Mouse (Mus musculus): Measurements from ENCODE around the gene D930020B18Rik. TPM values are rescaled to one million over a fixed set of nuclear protein-coding genes. Genes with fewer than 3 reads are reported as not detected.

Gene D930020B18Rik
- total and polyA plus RNA-seq, 3 experiments = not detected

- in situ Hi-C loops (cut with MboI; ENCODE audit: low pct_ligation_motif_present, low pct_unique_long_range_greater_than_20kb, low sequenced_read_pairs) (no loop called here), dilution Hi-C loops (cut with MboI; ENCODE audit: extremely low pct_ligation_motif_present, extremely low pct_unique_long_range_greater_than_20kb, low sequenced_read_pairs) (no loop called here)
- Histone ChIP-seq H3K4me2 (ENCODE audit: insufficient read depth, low read depth, poor library complexity, severe bottlenecking) (no peak overlapping the region), H3K79me2 (replicated peaks; ENCODE audit: control insufficient read depth, extremely low read depth, insufficient read depth, poor library complexity, severe bottlenecking) (no peaks in the 10 kb centered on the region), H3K27ac (ENCODE audit: insufficient read depth, low read depth) (no peak overlapping the region), H3K4me3 (replicated peaks in 1 of 3; ENCODE audit: low read depth in 2 of 3, low read length in 2 of 3, poor library complexity in 1 of 3) (no peak overlapping the region), H3K36me3 (replicated peaks in 1 of 2; ENCODE audit: control insufficient read depth in 1 of 2, insufficient read depth in 1 of 2, low read length in 1 of 2) (no peaks in the 10 kb centered on the region), H3K27me3 (replicated peaks) (no peaks in the 10 kb centered on the region), H3K4me1 (ENCODE audit: control insufficient read depth in 1 of 2, insufficient read depth in 2 of 2) (peaks cover 0 to 2% of the 10 kb centered on the region in 2 experiments; a peak in 1 of 4 replicates), H3K9me3 (replicated peaks; ENCODE audit: low read length) (no peaks in the 10 kb centered on the region), H3K9ac (ENCODE audit: insufficient read depth, low read depth) (no peak overlapping the region)
- no peak for DNase-seq (ENCODE audit: extremely low read depth)
- TF ChIP-seq ELF1 (IDR thresholded peaks at IDR 0.05; ENCODE audit: low read depth, low read length) (no peak), MAZ (IDR thresholded peaks at IDR 0.05; ENCODE audit: low read depth, low read length) (no peak), MAX (IDR thresholded peaks at IDR 0.05; ENCODE audit: low read length) (no peak), USF1 (IDR thresholded peaks at IDR 0.05; ENCODE audit: low read depth, low read length) (no peak), SMC3 (IDR thresholded peaks at IDR 0.05; ENCODE audit: low read depth, low read length) (no peak), MAFK (IDR thresholded peaks at IDR 0.05; ENCODE audit: insufficient replicate concordance, low read length) (no peak), TBP (conservative IDR thresholded peaks at IDR 0.05; ENCODE audit: low read depth, low read length) (no peak), CHD1 (IDR thresholded peaks at IDR 0.05; ENCODE audit: low read depth, low read length) (no peak), RAD21 (IDR thresholded peaks at IDR 0.05; ENCODE audit: low read depth, low read length) (no peak), JUN (IDR thresholded peaks at IDR 0.05; ENCODE audit: insufficient read depth, low read depth, low read length) (no peak), SIN3A (IDR thresholded peaks at IDR 0.05; ENCODE audit: low read length) (no peak), CTCF (conservative IDR thresholded peaks at IDR 0.05 in 1 of 2, IDR thresholded peaks at IDR 0.05 in 1 of 2; ENCODE audit: low read depth in 2 of 2, low read length in 2 of 2) (no peak), E2F4 (IDR thresholded peaks at IDR 0.05; ENCODE audit: insufficient replicate concordance, low read depth, low read length) (no peak), POLR2AphosphoS2 (IDR thresholded peaks at IDR 0.05; ENCODE audit: low read depth, low read length) (no peak), NRF1 (IDR thresholded peaks at IDR 0.05; ENCODE audit: low read depth, low read length) (no peak)
Measured at GRCm38 (mm10) chr10:121704871-121705270, 63.5 kb downstream of the D930020B18Rik start.

GRCm38 (mm10) chr10:121705399-121706163 is 64.2 kb downstream of the D930020B18Rik start:
- dilution Hi-C loops (cut with MboI; ENCODE audit: extremely low pct_ligation_motif_present, extremely low pct_unique_long_range_greater_than_20kb, low sequenced_read_pairs) (no loop called here), in situ Hi-C loops (cut with MboI; ENCODE audit: low pct_ligation_motif_present, low pct_unique_long_range_greater_than_20kb, low sequenced_read_pairs) (no loop called here)

More at GRCm38 (mm10) chr10:121705399-121706163, 64.2 kb downstream of the D930020B18Rik start:
- Histone ChIP-seq H3K27me3 (replicated peaks) (no peaks in the 10 kb centered on the region), H3K9ac (ENCODE audit: insufficient read depth, low read depth) (no peak overlapping the region), H3K9me3 (replicated peaks; ENCODE audit: low read length) (no peaks in the 10 kb centered on the region), H3K36me3 (replicated peaks in 1 of 2; ENCODE audit: control insufficient read depth in 1 of 2, insufficient read depth in 1 of 2, low read length in 1 of 2) (no peaks in the 10 kb centered on the region), H3K27ac (ENCODE audit: insufficient read depth, low read depth) (no peak overlapping the region), H3K79me2 (replicated peaks; ENCODE audit: control insufficient read depth, extremely low read depth, insufficient read depth, poor library complexity, severe bottlenecking) (no peaks in the 10 kb centered on the region), H3K4me3 (replicated peaks in 1 of 3; ENCODE audit: low read depth in 2 of 3, low read length in 2 of 3, poor library complexity in 1 of 3) (no peak overlapping the region), H3K4me2 (ENCODE audit: insufficient read depth, low read depth, poor library complexity, severe bottlenecking) (no peak overlapping the region), H3K4me1 (ENCODE audit: control insufficient read depth in 1 of 2, insufficient read depth in 2 of 2) (peaks cover 0 to 2% of the 10 kb centered on the region in 2 experiments; a peak in 1 of 4 replicates)
- TF ChIP-seq NRF1 (IDR thresholded peaks at IDR 0.05; ENCODE audit: low read depth, low read length) = no peak
- no peak for TF ChIP-seq RAD21 (IDR thresholded peaks at IDR 0.05; ENCODE audit: low read depth, low read length)
- no peak for TF ChIP-seq TCF12 (IDR thresholded peaks at IDR 0.05; ENCODE audit: low read depth, low read length)
- no peak for TF ChIP-seq E2F4 (IDR thresholded peaks at IDR 0.05; ENCODE audit: insufficient replicate concordance, low read depth, low read length)
- no peak for TF ChIP-seq MXI1 (IDR thresholded peaks at IDR 0.05; ENCODE audit: low read depth, low read length)
- DNase-seq (ENCODE audit: extremely low read depth) = no peak

All from CH12.LX (cell line).